ENCODE assay signal across 15 mouse cellular contexts in the genomic region with DNA sequence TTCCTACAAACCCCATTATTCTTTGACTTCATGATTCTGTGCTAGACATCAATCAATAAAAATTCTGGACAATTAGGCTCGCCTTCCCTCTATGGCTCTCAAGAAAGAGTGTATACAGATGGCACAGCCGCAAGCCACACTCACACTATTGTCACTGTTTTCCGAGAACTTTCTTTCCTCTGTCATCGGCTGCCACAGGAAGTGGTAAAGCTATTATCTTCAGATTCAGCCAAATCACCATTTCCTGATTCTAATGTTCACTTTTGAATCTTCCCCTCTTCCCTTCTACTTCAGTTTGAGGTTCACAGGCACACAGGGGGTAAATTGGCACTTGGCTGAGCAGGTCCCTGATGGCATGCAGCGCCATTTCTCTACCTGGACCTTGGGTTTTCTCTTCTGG. TPM values are rescaled to one million over a fixed set of nuclear protein-coding genes. Genes with fewer than 3 reads are reported as not detected.
DNase-seq lines count a peak whose midpoint lies in the region; ATAC-seq and TF ChIP-seq lines count a peak whose summit lies in the region.
"Had no signal": no experiment of that assay in that cellular context is flagged by ENCODE, and none has a peak within 500 bp of the region (broad histone marks: within the 10 kb centered on the region; RNA-seq: fewer than 3 reads in every experiment).

No protein-coding gene starts in this region.

- no peaks in the 10 kb centered on the region for H3K36me3 ChIP-seq in spleen, adult 2 months (ENCODE audit: control insufficient read depth, insufficient read depth, low read length)
- H3K36me3 ChIP-seq in midbrain, embryonic 16.5 days (ENCODE audit: control insufficient read depth, insufficient read depth, low read length) = no peaks in the 10 kb centered on the region
- H3K36me3 ChIP-seq: forebrain, embryonic 15.5 days; heart, embryonic 12.5 days; limb, embryonic 10.5 days; neural tube, embryonic 12.5 days had no signal

- H3K4me3 ChIP-seq in spleen, adult 2 months (ENCODE audit: extremely low read depth, insufficient read depth, insufficient read length) = no peak overlapping the region
- no peak overlapping the region for H3K4me3 ChIP-seq in midbrain, embryonic 16.5 days (ENCODE audit: low read depth, low read length)
- H3K4me3 ChIP-seq: forebrain, embryonic 15.5 days; heart, embryonic 12.5 days; limb, embryonic 10.5 days; neural tube, embryonic 12.5 days had no signal

- no peak for TF ChIP-seq CTCF in spleen, adult 2 months (IDR thresholded peaks at IDR 0.05; ENCODE audit: extremely low read depth, insufficient read depth, insufficient read length, insufficient replicate concordance)

- ATAC-seq in midbrain, embryonic 16.5 days = no peak
- ATAC-seq: forebrain, embryonic 15.5 days had no signal

- no peak overlapping the region for H3K4me2 ChIP-seq in midbrain, embryonic 16.5 days (ENCODE audit: low read length)
- H3K4me2 ChIP-seq: forebrain, embryonic 15.5 days; heart, embryonic 12.5 days; neural tube, embryonic 12.5 days had no signal

- peak overlapping the region; percentile 52; the same call in 1 of the 2 replicates for H3K27ac ChIP-seq in spleen, adult 2 months (ENCODE audit: insufficient read depth, low read length)
- peak overlapping the region; percentile 11; the same call in 1 of the 2 replicates for H3K27ac ChIP-seq in midbrain, embryonic 16.5 days (ENCODE audit: low read length)
- H3K27ac ChIP-seq: forebrain, embryonic 15.5 days; kidney, postnatal 0 days; limb, embryonic 10.5 days; liver, embryonic 14.5 days; neural tube, embryonic 12.5 days had no signal

- no peak overlapping the region for H3K9ac ChIP-seq in midbrain, embryonic 16.5 days (ENCODE audit: low read depth, low read length)
- H3K9ac ChIP-seq: forebrain, embryonic 15.5 days; heart, embryonic 12.5 days; liver, embryonic 14.5 days; neural tube, embryonic 12.5 days had no signal

- peaks cover 21% of the 10 kb centered on the region; the same call in 1 of the 2 replicates for H3K4me1 ChIP-seq in spleen, adult 2 months (ENCODE audit: control insufficient read depth, insufficient read depth, insufficient read length)
- H3K4me1 ChIP-seq in midbrain, embryonic 16.5 days (ENCODE audit: control insufficient read depth, insufficient read depth, low read length) = peaks cover 14% of the 10 kb centered on the region

- TF ChIP-seq POLR2A in spleen, adult 2 months (IDR thresholded peaks at IDR 0.05; ENCODE audit: low read depth, low read length) = no peak

- peak; percentile 28 to 50 for DNase-seq in spleen, adult 2 months (ENCODE audit: low read depth in 1 of 2, low spot score in 2 of 2)
- no peak for DNase-seq in spleen, postnatal 4 days (ENCODE audit: low spot score in 2 of 2)
- DNase-seq in T-cell, adult 2 months (ENCODE audit: low spot score) = peak; percentile 80
- peak; percentile 43 for DNase-seq in thymus, postnatal 4 days
- DNase-seq in urinary bladder, postnatal 10 days (ENCODE audit: low spot score) = no peak
- no peak for DNase-seq in heart, adult 8-10 months (ENCODE audit: low spot score)
- DNase-seq: cerebellum, postnatal 14 days; gastrocnemius, postnatal 10 days had no signal

- H3K9me3 ChIP-seq in midbrain, embryonic 16.5 days (replicated peaks; ENCODE audit: control insufficient read depth, low read length, poor library complexity, severe bottlenecking) = no peaks in the 10 kb centered on the region
- H3K9me3 ChIP-seq: forebrain, embryonic 15.5 days; heart, embryonic 12.5 days; limb, embryonic 10.5 days; neural tube, embryonic 12.5 days had no signal

- H3K27me3 ChIP-seq in spleen, adult 2 months (ENCODE audit: control insufficient read depth, insufficient read depth, low read length) = no peaks in the 10 kb centered on the region
- no peaks in the 10 kb centered on the region for H3K27me3 ChIP-seq in midbrain, embryonic 16.5 days (ENCODE audit: control insufficient read depth, insufficient read depth, low read depth, low read length)
- H3K27me3 ChIP-seq: forebrain, embryonic 15.5 days; neural tube, embryonic 12.5 days had no signal

- 5% methylated on average over 5 of the region's 5 CpGs for WGBS in spleen, adult 2 months
- 84% methylated on average over 5 of the region's 5 CpGs for WGBS in midbrain, embryonic 16.5 days

RNA-seq across cellular contexts. Expression of a gene that starts 9.3 kb away (rescaled TPM):
- 20.1 and 22.3 TPM in 2 replicates for polyA plus RNA-seq in spleen, adult 2 months (2012; rRNA removed)
- polyA plus RNA-seq in midbrain, embryonic 16.5 days (2015; fragmentation: Nextera tagmentation; extraction: Ambion mirVana) = 3.6 and 4.9 TPM in 2 replicates
- under 1 TPM in 2 of 4 experiments, not detected in 2; 0.30 to 0.34 TPM for total RNA-seq in heart, adult 8-10 months (2022)

Comparison
In these comparisons a context has a peak if more than half of its experiments do, and no peak if none do; other contexts are left out.
1. DNase-seq: peak in spleen, adult 2 months (2 of 2), T-cell, adult 2 months (single experiment) and thymus, postnatal 4 days (single experiment); none in spleen, postnatal 4 days (0 of 2), urinary bladder, postnatal 10 days (single experiment) and heart, adult 8-10 months (single experiment).